Mouse (Mus musculus): ENCODE results near the gene Cdh23. TPM values are rescaled to one million over a fixed set of nuclear protein-coding genes. Genes with fewer than 3 reads are reported as not detected.
A peak's percentile ranks its signal among the peaks of the same experiment; 100 is the strongest.

The Cdh23 gene
- polyA plus RNA-seq, 1 experiment from 2014 or later: 0.19 TPM

GRCm38 (mm10) chr10:60362310-60362628, 334.0 kb downstream of the Cdh23 start:
- H3K36me3 ChIP-seq: peaks cover 10% of the 10 kb centered on the region; the same call in 1 of the 2 replicates
- no peaks in the 10 kb centered on the region for H3K9me3 ChIP-seq (replicated peaks)
- no peak for ATAC-seq
- 51% methylated on average over 2 of the region's 2 CpGs for WGBS (ENCODE audit: insufficient replicate concordance)
- peaks cover 7% of the 10 kb centered on the region; the same call in 1 of the 2 replicates for H3K4me1 ChIP-seq
- no peak overlapping the region for H3K4me3 ChIP-seq
- H3K27me3 ChIP-seq (replicated peaks): no peaks in the 10 kb centered on the region
- H3K27ac ChIP-seq: no peak overlapping the region
- H3K9ac ChIP-seq: no peak overlapping the region
- H3K4me2 ChIP-seq: no peak overlapping the region

- Histone ChIP-seq H3K36me3 (peaks cover 10% of the 10 kb centered on the region; the same call in 1 of the 2 replicates), H3K9ac (no peak overlapping the region), H3K4me2 (no peak overlapping the region), H3K27me3 (replicated peaks) (no peaks in the 10 kb centered on the region), H3K9me3 (replicated peaks) (no peaks in the 10 kb centered on the region), H3K4me1 (0 out of 2 replicates have a peak, but pooled peaks cover 7% of the 10 kb centered on the region), H3K4me3 (no peak overlapping the region), H3K27ac (no peak overlapping the region)
- 65% methylated on average over 12 of the region's 12 CpGs for WGBS (ENCODE audit: insufficient replicate concordance)
- ATAC-seq: no peak
These were observed 334.5 kb downstream of the Cdh23 start for GRCm38 (mm10) chr10:60361615-60362309.

- H3K9ac ChIP-seq: no peak overlapping the region
- H3K4me3 ChIP-seq: no peak overlapping the region
- H3K4me2 ChIP-seq: no peak overlapping the region
- no peaks in the 10 kb centered on the region for H3K9me3 ChIP-seq (replicated peaks)
- no peak for ATAC-seq
- WGBS (ENCODE audit: insufficient replicate concordance): 72% methylated on average over 4 of the region's 4 CpGs
- no peaks in the 10 kb centered on the region for H3K27me3 ChIP-seq (replicated peaks)
- H3K27ac ChIP-seq: no peak overlapping the region
- H3K4me1 ChIP-seq: 0 out of 2 replicates have a peak, but pooled peaks cover 7% of the 10 kb centered on the region
- H3K36me3 ChIP-seq: peaks cover 10% of the 10 kb centered on the region; the same call in 1 of the 2 replicates
These were observed 337.5 kb downstream of the Cdh23 start for GRCm38 (mm10) chr10:60358776-60359175.

- Histone ChIP-seq H3K27ac (no peak overlapping the region), H3K9me3 (replicated peaks) (no peaks in the 10 kb centered on the region), H3K4me1 (0 out of 2 replicates have a peak, but pooled peaks cover 7% of the 10 kb centered on the region), H3K9ac (no peak overlapping the region), H3K36me3 (peaks cover 10% of the 10 kb centered on the region; the same call in 1 of the 2 replicates), H3K4me3 (no peak overlapping the region), H3K4me2 (no peak overlapping the region), H3K27me3 (replicated peaks) (no peaks in the 10 kb centered on the region)
- 80% methylated on average over 14 of the region's 14 CpGs for WGBS (ENCODE audit: insufficient replicate concordance)
- ATAC-seq: no peak
These were observed 338.4 kb downstream of the Cdh23 start for GRCm38 (mm10) chr10:60357901-60358300.

- Histone ChIP-seq H3K36me3 (peaks cover 10% of the 10 kb centered on the region; the same call in 1 of the 2 replicates), H3K9ac (no peak overlapping the region), H3K9me3 (replicated peaks) (no peaks in the 10 kb centered on the region), H3K4me3 (no peak overlapping the region), H3K4me1 (peaks cover 8% of the 10 kb centered on the region; the same call in 1 of the 2 replicates), H3K27ac (no peak overlapping the region), H3K27me3 (replicated peaks) (no peaks in the 10 kb centered on the region), H3K4me2 (no peak overlapping the region)
- 82% methylated on average over 4 of the region's 4 CpGs for WGBS (ENCODE audit: insufficient replicate concordance)
- no peak for ATAC-seq
These were observed 338.8 kb downstream of the Cdh23 start for GRCm38 (mm10) chr10:60357441-60357840.

- Histone ChIP-seq H3K36me3 (peaks cover 10% of the 10 kb centered on the region; the same call in 1 of the 2 replicates), H3K9ac (no peak overlapping the region), H3K9me3 (replicated peaks) (no peaks in the 10 kb centered on the region), H3K4me1 (peaks cover 24% of the 10 kb centered on the region), H3K27me3 (replicated peaks) (no peaks in the 10 kb centered on the region), H3K4me3 (no peak overlapping the region), H3K27ac (no peak overlapping the region), H3K4me2 (no peak overlapping the region)
- no peak for ATAC-seq
- 70% methylated on average over 11 of the region's 11 CpGs for WGBS (ENCODE audit: insufficient replicate concordance)
These were observed 341.2 kb downstream of the Cdh23 start for GRCm38 (mm10) chr10:60354881-60355677.

GRCm38 (mm10) chr10:60354003-60354325, 342.3 kb downstream of the Cdh23 start:
- H3K27ac ChIP-seq: no peak overlapping the region
- WGBS (ENCODE audit: insufficient replicate concordance): 72% methylated on average over 4 of the region's 4 CpGs
- H3K4me1 ChIP-seq: peaks cover 35% of the 10 kb centered on the region

GRCm38 (mm10) chr10:60353241-60354002, 342.9 kb downstream of the Cdh23 start:
- H3K27ac ChIP-seq: no peak overlapping the region

More at GRCm38 (mm10) chr10:60354003-60354325, 342.3 kb downstream of the Cdh23 start:
- Histone ChIP-seq H3K27me3 (replicated peaks) (no peaks in the 10 kb centered on the region), H3K4me2 (no peak overlapping the region), H3K4me3 (no peak overlapping the region), H3K36me3 (peaks cover 5% of the 10 kb centered on the region; the same call in 1 of the 2 replicates), H3K9me3 (replicated peaks) (no peaks in the 10 kb centered on the region), H3K9ac (no peak overlapping the region)
- ATAC-seq: no peak

GRCm38 (mm10) chr10:60351761-60352455, 344.4 kb downstream of the Cdh23 start:
- Histone ChIP-seq H3K27me3 (replicated peaks) (no peaks in the 10 kb centered on the region), H3K36me3 (no peaks in the 10 kb centered on the region), H3K9ac (no peak overlapping the region), H3K4me2 (peak overlapping the region; percentile 90; the same call in 1 of the 2 replicates), H3K4me1 (peaks cover 56% of the 10 kb centered on the region), H3K9me3 (replicated peaks) (no peaks in the 10 kb centered on the region), H3K27ac (peak overlapping the region; percentile 66), H3K4me3 (no peak overlapping the region)
- WGBS (ENCODE audit: insufficient replicate concordance): 39% methylated on average over 7 of the region's 7 CpGs
- no peak for ATAC-seq

More at GRCm38 (mm10) chr10:60353241-60354002, 342.9 kb downstream of the Cdh23 start:
- H3K36me3 ChIP-seq: 0 out of 2 replicates have a peak, but pooled peaks cover 2% of the 10 kb centered on the region
- no peak overlapping the region for H3K4me2 ChIP-seq
- no peaks in the 10 kb centered on the region for H3K9me3 ChIP-seq (replicated peaks)
- H3K4me1 ChIP-seq: peaks cover 41% of the 10 kb centered on the region
- no peak overlapping the region for H3K9ac ChIP-seq
- H3K27me3 ChIP-seq (replicated peaks): no peaks in the 10 kb centered on the region
- H3K4me3 ChIP-seq: no peak overlapping the region
- ATAC-seq: no peak
- WGBS (ENCODE audit: insufficient replicate concordance): 60% methylated on average over 5 of the region's 5 CpGs

- WGBS (ENCODE audit: insufficient replicate concordance): 35% methylated on average over 3 of the region's 3 CpGs
- Histone ChIP-seq H3K4me2 (peak overlapping the region; percentile 90), H3K4me3 (no peak overlapping the region), H3K9me3 (replicated peaks) (no peaks in the 10 kb centered on the region), H3K4me1 (peaks cover 63% of the 10 kb centered on the region), H3K27ac (peak overlapping the region; percentile 66), H3K9ac (no peak overlapping the region), H3K36me3 (no peaks in the 10 kb centered on the region), H3K27me3 (replicated peaks) (no peaks in the 10 kb centered on the region)
- ATAC-seq: no peak
These were observed 345.0 kb downstream of the Cdh23 start for GRCm38 (mm10) chr10:60351248-60351647.

GRCm38 (mm10) chr10:60350805-60351167, 345.5 kb downstream of the Cdh23 start:
- Histone ChIP-seq H3K4me2 (peak overlapping the region; percentile 90), H3K4me1 (peaks cover 67% of the 10 kb centered on the region), H3K36me3 (no peaks in the 10 kb centered on the region), H3K4me3 (peak overlapping the region; percentile 69), H3K9me3 (replicated peaks) (no peaks in the 10 kb centered on the region), H3K9ac (peak overlapping the region; percentile 80), H3K27ac (peak overlapping the region; percentile 86), H3K27me3 (replicated peaks) (no peaks in the 10 kb centered on the region)
- ATAC-seq: no peak
- 27% methylated on average over 3 of the region's 3 CpGs for WGBS (ENCODE audit: insufficient replicate concordance)

Measured in liver, embryonic 12.5 days (tissue).